Mouse (Mus musculus): ENCODE measurements at regions not wholly inside any gene's neighbourhood (a gene's known extent, or its start where the extent isn't known, plus 50 kb on each side); places are given as distances from the start of the nearest gene placed in this dataset.

DNA sequence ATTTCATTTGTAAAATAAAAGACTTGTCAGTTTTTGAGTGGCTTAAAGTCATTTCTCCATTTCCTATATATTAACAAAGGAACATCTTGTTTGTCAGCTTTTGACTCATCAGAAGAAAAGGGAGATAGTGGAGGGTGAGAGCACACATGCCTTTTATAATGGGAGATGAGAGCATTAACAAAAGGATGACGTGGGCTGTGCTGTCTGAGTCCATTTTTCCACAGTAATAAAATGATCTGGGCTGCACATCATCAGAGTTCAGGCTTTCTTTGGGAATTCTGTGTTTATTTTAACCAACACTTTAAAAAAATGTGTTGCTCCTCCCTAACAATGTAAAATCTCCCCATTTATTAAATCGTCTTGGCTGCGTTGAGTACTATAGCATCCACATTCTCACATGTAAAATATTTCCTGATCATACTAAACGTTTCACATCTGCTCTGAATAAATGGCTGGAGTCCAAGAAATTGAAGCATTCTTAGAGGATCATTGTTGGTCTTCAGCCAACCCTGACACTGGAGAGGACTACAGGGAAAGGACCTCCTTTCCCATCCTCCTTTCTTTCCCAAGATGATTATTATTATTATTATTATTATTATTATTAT, 458.5 kb upstream of the Jag1 start:
- DNase-seq, result no peak

DNA sequence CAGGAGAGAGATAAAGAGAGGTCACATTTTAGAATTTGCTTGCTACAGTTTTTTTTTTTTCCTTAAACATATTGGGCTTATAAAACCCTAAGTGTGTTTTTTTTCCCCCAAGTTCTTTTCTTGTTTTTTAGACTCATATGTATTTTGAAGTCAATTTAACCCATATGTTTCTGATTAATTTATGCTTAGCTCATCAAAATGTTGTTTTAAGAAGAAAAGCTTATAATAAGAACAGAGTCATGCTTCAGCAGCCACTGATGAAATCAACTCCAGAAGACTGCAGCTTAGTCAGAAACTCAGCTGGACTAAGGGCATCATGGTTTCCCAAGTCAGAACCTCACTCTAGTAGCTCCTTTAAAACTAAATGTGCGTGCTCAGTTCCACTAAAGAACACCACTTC, 454.7 kb upstream of the Jag1 start:
- no peak for DNase-seq

DNA sequence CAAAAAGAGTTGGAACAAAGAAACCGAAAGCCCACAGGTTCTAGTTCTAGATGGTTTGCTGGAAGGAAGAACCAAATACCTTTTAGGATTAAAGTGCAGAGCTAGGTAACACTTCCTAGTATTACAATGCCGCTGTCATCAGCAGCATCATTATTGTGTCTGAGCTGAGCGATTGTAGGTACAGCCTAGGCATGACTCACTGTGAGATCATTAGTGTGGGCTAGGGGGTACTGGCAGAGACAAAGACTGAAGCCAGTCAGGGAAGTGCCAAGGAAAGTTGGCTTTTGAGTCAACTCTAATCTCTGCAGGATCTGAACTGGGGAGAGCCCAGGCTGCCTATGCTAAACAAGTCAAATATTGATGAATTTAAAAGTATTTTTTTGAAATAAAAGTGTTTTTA, 450.2 kb upstream of the Jag1 start:
- no peak for DNase-seq

DNA sequence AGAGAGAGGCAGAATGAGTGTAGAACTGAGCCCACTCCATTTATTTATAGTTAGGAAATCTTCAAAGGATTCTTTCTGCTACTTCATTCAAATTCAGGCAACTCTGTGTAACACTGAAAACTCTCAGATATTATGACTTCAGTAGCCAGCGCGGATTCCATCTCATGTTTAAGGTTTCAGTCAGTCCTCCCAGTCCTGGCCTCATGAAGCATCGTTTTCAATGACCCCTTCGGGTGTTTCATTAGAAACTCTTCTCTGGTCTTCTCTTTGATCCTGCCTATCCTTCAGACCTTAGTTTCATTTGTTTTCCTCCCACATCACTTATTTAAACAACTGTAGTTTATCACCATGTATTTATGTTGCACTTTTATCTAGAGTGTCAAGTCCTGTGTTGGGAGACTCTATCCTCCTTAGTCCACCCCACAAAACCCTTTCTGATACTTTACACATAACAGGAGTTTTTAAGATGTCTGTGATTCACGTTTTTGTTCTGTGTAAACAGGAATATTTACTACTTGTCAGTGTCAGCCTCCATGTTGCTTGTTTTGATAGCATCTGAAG, 447.7 kb upstream of the Jag1 start:
- no peak for DNase-seq

DNA sequence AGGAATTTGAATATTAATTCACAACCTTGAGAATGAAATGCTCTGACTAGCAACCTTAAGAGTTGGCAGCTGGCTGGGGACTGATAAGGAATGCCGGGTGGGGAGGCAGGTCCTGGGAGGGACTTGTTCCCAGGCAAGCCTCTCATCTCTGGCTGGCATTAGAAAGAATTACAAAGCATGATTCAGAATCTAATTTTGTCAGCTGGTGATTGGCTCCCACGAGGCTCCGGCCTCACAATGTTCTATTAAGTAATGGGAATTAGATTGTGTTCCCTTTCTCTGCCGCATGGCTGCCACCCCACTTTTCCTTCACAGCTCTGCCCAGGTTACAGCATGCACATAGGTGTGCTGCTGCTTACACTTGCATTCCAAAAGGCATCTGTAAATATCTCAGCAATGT, 443.9 kb upstream of the Jag1 start:
- peak; percentile 52 for DNase-seq

DNA sequence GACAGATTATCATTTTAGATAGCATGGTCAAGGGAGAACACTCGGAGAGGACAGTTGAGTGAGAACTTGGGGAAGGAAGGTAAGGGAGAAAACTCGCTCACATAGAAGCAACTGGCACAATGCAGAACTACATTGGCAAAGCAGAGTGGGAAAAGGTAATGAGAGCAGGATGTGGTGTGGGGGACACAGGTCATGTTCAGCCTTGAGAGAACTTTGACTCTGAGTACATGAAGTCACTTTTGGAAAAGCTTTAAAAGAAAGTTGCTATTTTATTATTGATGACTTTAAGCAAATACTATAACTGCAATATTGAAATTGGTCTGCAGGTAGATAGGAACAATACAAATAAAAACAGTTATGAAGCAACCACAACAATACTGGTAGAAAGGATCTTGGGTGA, 437.4 kb upstream of the Jag1 start:
- DNase-seq, result no peak

DNA sequence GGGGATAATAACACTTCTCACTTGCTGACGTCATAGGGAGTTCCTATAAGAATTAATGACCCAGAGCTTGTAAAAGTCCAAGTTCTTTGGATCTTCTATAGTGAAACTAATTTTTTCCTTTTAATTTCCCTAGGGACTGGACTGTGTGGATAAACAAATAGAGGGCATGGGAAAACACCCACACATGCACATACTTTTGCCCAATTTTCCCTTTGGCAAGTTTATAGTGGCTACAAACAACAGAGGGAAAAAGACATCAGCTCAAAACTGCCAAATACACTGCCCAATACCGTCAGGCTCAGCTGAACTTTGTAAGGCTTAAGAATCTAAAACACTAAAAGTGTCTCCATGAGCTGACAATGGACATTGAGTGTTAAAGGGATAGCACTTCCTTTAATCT, 420.1 kb upstream of the Jag1 start:
- DNase-seq, result no peak

DNA sequence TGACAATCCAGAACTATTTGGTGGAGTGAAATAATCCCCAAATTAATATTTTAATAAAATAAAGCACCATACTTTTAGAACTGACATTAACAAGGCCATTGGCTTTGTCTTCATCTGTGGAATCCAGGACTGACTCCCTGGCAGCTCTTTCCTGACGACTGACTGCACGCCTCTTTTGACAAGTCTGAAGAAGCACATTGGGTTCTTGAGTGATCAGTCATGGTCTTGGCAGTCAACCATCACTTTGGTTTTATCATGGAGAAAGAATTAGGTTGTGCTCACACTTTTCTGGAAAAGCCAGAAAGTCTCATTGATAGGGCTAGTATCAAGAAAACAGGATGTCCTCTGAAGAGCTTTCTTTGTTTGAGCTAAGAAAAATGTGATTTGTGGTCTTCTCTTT, 399.8 kb upstream of the Jag1 start:
- DNase-seq, result peak; percentile 5

DNA sequence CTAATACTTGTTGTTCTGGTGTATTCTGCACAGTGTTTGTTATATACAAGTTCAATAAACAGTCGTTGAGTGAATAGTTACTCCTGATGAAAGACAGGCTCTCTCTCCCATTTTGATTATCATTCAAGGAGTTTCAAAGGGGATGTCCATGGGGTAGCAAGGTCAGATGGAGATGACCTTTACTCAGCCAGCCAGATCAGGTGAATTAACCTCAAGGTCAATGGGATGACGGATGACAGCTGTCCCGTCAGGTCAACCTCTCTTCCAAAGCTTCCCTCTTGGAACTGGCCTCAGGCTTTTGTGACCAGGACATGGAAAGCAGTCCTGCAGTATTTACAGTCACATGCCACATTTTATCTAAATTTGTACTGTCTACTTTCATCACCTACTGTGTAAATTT, 398.6 kb upstream of the Jag1 start:
- DNase-seq, result no peak

DNA sequence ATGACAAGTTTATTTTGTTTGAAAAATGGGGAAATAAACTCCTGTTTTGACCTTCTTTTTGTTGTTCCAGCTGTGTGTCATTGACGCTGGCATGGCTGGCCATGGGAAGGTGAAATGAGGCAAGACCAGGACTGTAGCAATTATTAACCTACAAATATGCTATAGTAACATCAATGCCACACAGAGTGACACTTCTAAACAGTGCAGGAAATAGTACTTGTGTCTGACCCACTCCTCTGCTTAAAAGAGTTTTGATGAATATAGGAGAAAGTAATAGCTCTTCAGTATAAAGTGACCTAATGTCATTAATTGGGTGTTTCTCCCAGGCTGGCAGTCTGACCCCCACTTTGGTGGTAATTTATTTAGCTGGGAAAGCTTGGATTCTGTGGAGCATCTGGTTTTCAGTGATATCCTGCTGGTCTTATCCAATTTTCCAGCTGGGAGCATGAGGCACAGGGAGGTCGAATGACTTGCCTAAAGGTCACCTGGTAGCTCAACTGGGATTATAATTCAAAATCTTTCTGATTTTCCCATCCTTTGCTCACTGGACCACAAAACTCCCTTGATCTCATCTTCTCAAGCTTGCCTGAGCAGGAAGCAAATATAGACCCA, 397.6 kb upstream of the Jag1 start:
- no peak for DNase-seq

DNA sequence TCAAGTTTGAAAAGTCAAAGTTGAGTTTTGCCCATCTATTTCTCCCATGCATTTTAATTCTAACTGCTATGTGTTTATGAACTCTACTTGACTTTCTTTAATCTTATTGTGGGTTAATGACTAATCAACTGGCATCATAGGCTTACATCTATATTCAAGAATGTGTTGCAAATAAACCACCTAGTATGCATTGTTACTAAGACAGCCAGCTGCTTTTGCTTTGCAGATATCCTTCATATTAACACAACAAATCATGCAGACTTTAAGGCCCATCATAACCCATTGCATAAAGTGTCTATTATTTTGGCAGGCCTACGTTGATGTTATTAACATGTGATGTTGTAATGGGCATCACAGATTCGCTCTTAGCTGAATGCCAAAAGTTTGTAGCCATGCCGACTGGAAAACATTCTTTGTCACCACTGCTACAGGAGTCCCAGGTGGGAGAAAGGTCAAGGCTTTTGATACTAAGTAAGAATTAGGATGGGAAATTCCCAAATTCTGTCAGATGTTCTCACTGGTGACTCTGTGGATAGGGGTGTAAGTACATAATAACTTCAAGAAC, 394.3 kb upstream of the Jag1 start:
- DNase-seq, result no peak

DNA sequence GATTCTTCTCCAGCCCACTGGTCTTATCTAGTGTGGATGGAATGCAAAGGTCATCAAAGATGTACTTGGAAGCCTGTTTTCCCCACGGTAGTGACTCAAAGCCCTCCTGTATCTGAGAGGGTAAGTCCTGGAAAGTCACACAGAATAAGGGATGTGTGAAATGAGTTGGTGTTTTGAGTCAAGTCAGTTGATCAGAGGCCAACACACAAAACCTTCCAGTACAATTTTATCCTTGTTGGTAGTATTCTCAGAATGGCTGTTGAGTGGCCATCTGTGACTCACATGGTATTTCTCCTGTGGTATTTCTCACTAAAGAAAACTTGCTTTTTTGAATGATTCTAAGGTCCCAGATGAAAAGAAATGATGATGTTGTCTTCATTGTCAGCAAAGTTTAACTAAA, 384.8 kb upstream of the Jag1 start:
- DNase-seq, result no peak

DNA sequence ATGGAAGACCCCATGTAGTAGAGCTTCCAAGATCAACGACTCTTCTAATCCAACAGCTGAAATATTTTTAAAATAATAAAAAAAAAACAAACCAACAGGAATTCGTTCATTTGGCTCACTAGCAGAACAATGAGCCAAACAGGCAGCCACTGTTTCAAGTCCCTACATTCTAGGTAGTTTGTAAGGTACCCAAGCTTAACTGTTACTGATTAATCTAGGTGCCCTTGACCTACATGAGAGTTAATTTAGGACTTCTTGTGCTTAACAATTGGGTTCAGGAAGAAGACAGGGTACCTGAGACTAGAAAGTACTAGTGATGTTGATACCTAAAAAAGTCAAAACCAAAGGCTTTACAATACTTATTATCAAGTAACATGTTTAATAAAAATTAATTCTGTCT, 381.2 kb upstream of the Jag1 start:
- no peak for DNase-seq

DNA sequence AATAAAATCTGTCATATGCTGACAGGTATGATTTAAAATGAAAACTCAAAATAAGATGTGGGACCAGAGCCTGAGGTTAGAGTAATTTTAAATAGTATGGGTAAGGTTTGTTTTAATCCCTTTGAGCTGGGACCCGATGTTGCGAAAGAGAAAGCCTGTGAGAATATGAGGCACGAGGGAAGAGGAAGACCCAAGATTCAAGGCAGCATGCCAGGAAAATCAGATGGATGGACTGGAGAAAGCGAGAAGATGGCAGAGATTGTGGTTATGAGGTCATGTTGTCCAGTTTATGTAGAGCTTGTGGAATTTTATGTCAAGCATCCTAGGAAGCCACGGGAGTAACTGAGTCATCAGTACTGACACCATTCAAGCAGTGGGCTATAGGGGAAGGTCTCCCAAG, 377.2 kb upstream of the Jag1 start:
- DNase-seq, result no peak

DNA sequence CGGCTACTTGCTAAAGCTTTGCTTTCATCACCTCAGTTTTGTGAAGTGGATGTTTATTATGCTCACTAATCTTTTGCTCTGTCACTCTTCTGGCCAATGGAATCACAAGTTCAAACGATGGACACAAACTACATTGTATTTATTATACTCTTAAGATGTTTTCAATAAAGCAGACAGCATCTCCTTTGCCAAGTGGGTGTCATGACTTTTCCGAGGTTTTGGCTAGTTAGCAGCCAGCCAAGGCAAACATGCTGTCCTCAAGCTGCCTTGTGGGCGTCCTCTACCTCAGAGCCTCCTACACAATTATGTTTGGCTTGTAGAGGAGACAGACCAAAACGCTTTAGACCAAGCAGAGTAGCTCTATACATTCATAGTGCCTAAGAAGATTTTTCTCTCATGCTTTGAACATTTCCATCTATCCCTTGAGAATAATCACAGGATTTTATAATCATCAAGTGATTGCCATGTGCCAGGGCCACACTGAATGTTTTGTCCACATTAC, 372.8 kb upstream of the Jag1 start:
- DNase-seq, result peak; percentile 4

DNA sequence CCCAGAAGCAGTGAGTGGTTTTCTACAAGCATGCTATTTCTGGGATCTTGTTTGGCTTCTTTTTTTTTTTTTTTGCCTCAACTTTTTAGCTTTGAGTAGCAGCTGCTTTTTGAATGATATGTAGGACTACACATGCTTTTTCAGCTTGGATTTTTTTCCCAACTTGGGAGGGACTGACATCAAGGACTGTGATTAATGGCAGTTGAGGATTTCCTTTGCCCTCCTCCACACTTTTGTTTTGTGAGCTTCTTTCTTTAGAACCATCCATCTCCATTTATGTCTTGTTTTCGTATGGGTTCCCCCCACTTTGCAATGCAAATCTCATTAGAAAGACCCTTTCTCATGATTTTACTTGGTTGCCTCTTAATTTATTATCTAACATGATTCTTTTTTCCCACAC, 352.3 kb upstream of the Jag1 start:
- DNase-seq, result no peak

DNA sequence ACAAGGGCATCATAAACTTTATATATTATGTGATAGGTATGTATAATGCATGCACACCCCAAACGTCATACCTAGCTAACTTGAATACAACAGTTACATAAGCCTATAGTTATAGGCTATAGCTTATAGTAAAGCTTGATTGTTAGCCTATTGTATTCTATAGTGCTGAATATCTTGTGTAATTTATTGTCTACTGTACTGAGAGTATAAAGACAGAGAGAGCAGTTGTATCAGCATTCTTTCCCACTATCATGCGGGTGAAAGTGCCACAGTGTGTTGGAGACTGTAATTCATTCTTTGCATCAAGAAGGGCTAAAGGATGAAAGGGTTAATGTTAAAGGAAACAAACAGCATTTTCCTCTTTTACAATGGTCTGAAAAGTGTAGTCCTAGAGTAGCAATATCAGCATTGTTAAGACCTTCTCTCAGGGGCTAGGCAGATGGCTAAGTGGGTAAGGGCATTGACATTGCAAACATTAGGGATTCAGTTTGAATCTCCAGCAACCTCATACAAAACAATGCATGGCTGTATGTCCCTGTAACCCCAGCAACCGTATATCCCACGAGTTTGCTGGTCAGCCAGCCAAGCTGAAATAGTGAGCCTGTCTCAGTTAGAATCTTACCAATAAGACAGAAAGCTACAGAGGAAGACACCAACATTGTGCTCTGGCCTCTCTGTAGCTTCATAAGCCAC, 340.8 kb upstream of the Jag1 start:
- DNase-seq, result no peak

DNA sequence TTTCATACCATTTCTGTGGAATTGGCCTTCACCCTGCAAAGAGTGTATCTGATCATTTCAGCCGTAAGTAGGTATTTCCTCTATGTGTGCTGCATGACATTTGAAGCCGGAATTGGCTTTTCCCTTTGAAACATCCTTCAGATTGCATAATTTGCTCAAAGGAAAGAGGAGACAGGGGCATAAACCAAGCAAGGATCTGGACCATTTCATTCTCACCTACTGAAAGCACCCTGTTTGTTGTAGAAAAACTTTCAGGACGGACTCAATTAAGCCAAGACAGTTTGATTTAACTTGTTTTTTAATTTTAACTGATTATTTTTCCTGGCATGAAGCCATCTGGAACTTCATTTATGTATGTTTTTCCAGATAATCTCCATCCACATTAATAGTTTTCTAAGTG, 340.0 kb upstream of the Jag1 start:
- DNase-seq, result no peak

DNA sequence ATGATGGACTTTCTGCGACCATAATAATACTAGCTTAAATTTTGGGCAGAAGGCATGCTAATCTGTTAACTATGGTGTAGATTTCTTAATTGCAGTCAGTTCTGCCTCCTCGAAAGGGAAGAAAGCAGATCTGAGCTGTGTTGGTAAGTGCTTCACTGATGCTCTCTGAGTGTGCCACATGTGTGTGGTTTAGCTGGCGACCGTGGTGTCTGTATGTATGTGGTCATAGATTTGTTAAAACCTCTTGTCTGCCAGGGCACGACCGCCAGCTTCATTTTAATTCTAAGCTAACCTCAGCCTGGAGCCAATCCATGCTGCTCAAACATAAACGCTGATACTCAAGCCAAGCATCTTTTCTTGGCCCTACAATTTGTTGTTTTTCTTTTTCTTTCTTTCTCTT, 330.5 kb upstream of the Jag1 start:
- DNase-seq, result no peak

DNA sequence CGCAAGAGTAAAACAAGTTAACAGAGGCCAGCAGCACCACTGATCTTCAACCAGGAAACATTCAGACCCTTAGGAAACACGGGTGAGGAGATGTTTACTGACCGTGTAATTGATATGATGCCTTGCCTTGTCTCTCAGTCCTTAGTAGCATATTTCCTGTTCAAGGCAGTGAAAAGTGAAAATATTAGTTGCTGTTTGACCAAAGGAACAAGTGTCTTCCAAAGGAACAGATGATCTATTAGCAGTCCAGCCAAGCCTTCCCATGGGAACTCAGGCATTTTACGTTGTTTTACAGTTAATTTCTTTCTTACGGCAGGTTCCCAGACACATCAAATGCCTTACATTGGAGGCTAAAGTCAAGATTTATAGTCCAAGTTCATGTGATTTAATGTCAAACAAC, 321.3 kb upstream of the Jag1 start:
- DNase-seq, result no peak

DNA sequence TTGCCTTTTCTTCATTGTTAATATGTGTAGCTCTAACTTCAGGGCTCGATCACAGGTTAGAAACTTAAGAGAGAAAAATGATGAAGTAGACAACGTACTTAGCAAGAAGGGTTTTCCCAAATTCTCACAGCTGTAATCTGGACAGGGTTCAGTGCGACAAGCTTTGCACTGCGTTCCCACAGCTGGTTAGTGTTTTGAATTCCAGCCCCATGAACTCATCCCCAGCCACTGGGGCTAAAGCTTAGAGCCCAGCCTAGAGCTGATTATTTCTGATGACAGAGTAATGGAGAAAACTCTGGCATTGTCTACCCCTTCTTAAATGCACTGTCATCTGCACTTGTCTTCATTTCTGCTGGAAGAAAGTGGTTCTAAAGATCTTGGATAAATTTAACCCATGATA, 319.7 kb upstream of the Jag1 start:
- DNase-seq, result peak; percentile 46

DNA sequence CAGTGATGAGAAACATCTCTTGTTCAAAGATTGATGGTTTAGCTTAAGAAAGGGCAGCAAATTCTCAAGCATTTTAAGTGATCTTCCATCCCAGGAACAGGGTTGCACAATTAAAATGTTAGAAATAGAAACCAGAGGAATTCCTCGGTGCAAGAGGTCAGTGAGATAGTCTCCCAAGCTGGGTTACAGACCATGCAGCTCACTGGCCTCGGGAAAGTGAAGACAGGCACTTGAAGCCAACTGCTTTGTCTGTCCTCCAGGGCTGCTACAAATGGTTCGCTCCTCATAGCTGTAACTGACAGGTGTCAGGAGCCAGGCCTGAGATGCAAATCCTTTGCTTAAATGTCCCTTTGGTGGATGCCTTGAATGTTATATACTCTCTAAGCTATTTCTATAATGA, 306.2 kb upstream of the Jag1 start:
- no peak for DNase-seq

DNA sequence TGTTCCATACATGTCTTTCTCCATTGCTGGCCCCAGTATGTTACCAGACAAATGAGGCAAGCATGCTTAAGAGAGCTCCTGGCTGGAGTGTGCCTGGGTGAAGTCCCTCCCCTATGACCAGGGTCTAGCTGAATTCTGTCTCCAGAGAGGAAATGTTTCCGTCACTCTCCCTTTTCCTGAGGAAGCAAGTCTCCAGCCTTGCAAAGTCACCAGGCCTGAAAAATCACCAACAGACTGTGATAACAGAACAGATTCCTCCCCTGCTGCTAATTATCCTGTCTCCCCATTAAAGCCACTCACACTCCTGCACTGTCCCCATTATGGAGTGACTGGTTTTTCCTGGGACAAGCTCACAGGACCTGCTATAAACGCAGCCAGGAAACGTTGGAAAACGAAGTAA, 303.2 kb upstream of the Jag1 start:
- peak; percentile 13 for DNase-seq

DNA sequence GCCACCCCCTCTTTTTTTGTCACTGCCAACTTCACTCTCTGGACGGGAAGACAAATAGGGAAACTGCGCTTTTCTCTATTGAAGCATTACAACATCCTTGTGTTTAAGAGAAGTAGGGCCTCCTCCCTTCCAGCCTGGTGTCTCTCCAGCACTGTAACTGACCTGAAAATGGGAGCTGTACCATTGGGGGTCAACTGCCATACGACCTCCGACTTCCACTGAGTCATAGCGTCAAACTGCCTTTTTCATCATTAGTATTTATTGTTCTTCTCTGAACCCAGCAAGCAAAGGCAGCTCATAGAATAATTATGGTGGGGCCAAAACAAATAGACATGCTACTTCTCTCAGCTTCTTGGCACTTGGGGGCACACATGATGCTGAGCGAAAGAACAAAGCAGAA, 301.2 kb upstream of the Jag1 start:
- DNase-seq, result no peak

All from heart, postnatal 4 days (tissue).